Mouse (Mus musculus): ENCODE results near the gene Man1a.
A peak's percentile ranks its signal among the peaks of the same experiment; 100 is the strongest.

Gene Man1a

DNA sequence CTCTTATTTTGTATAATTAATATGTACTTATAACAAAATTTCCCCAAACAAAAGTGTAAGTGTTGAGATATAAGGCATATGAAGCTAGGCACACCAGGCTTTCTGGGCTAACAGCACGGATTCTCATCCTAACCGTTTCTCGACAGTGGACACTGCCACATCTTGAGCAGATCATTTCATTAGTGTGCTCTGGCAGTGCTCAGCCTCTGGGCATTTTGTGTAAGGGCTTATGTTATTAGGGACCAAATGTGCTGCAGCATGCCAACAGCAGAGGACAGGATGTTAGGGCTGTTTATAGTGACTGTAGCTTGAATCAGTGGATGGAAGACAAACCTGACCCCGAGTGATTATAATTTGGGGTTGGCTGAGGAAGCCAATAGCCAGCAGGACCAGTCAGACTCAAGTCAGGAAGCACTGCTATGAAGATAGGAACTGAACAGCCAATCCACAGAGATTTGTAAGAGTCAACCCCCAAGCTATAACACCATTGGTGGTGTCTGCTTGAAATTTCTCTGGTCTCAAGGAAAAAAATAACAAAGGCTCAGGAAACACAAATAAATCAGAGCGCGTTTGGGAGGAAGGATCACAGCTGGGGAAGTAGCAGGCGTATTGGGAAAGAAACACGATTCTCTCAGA is 161.3 kb downstream of the Man1a start:
- no peak for DNase-seq (ENCODE audit: low spot score)

DNA sequence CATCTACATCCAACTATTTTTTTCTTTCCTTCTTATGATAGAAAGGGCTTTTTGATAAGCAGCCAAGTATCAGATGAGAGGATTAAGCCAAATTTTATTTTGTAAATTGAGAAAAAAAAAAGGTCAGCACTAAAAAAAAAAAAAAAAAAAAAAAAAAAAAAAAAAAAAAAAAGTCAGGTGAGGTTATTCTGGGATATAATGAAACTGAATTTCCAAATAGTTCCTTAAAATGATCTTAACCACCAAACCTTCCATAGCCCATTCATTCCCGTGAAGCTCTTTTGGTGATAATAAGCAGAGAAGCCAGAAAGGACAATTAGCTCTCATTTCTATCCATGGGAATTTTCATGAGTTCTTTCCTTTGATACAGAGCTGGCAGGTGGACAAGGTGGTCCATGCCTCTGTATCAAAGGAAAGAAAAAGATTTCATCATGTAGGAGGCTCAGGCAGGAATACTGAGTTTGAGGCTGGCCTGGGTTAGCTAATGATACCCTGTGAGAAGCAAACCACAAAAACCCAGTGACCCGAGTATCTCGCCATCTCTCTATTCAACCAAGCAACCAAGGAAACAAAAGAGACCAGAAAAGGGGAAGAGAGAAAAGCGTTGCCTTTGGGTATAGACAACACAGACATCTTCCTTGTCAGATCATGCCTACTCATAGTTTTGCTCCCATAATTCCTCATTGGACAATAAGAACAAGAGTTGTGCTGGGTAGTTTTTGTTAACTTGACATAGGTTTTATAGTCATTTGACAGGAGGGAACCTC is 162.7 kb downstream of the Man1a start:
- no peak for DNase-seq (ENCODE audit: low spot score)

DNA sequence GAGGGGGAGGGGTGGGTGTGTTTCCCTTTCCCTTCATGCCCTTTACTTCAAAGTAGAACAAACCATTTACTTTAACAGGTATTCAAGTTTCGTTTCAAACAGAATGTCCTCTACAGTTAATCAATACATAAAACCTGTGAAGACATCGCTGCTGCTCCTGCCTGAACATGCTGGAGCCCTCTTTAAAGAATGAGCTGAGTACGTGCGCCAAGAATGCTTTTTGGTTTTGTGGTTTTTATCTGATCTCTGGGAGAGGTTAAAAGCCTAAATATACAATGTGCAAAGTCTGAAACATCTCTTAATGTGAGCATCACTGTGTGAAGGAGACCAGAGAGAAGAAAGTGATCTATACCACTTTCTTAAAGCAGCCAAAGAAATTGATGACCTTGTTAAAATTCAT is 186.9 kb downstream of the Man1a start:
- no peak for DNase-seq (ENCODE audit: low spot score)

DNA sequence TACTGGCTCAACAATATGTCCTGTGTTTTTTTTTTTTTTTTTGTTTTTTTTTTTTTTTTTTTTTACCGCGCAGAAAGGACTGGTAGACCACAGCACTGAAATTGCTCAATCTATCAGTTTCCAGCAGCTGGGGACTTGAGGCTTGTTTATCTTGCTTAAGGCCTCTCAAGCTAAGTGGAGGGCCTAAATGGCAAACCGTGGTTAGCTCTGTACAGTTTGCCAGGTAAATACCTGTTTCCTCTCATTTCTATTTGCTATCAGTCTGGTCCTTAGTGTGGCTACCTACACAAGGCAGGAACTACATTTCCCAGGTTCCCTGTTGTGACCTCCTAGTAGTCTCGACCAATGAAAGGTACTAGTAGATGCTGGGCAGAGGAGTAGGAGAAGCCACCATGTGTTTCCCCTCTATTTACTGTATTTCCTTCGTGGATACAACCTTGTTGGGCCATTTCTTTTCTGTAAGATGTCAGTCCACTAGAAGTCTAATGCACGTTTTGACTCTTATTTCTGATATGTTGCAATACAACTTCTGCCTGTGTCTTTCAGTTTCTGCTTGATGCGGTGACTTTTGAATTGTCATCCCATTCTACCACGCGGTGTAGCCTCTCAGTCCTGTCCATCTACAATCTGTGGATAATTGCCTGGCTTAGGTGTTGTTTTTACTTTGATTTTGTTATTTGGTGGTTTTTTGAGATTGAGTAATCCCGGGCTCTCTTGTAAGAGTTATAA is 187.9 kb downstream of the Man1a start:
- DNase-seq (ENCODE audit: low spot score): no peak

DNA sequence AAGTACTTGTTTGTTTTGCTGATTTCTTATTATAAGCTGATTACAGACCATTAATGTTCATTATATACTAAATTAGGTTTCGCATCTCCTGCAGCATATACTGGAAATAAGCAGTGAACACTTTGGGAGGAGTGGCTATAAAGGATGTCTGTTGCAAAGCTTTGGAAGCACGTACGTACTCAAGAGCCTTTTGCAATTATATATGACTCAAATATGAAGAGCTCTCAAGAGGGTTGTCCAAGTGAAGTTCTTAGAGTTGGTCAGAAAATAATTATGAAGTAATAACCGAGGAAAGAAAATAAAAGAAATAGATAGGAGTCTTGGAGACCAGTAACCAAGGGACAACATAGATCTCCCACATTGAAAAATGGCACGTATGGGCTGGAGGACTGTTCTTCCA is 189.9 kb downstream of the Man1a start:
- DNase-seq (ENCODE audit: low spot score): no peak

DNA sequence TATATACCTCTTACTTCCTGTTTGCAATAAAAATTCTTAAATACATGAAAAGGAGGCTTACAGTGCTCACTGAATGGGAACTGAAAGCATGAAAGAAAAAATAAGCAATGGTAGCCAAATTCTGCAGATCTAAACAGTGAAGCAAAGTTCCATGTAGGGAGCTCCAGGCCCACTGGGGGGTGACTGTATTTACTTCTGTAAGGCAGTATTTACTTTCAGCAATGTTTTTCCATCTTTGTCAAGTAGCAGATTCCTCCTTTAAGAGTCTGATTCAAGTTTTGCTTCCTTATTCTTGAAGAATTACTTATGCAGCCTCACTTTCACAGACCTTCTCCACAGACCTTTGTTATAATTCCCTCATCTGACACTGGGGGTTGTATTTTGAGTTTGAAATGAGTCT is 195.1 kb downstream of the Man1a start:
- DNase-seq (ENCODE audit: low spot score): no peak

DNA sequence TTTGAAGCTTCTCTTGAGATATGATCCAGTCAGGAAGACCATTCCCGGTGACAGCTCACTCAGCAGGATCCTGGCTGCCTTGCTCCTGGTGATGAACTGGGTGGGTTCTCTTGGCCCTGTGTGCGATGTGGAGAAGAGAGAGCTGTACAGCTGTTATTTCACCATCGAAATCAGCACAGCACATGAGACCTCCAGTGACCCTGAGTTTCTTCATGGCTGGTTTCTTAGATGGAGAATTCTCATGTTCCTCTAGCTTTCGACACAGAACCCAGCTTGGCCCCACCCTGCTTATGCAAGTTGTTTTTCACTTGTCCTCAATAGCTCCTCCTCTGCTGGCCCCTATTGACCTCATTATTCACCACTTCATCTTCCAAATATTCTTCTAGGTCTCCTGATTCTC is 200.5 kb downstream of the Man1a start:
- peak; percentile 43 for DNase-seq (ENCODE audit: low spot score)

DNA sequence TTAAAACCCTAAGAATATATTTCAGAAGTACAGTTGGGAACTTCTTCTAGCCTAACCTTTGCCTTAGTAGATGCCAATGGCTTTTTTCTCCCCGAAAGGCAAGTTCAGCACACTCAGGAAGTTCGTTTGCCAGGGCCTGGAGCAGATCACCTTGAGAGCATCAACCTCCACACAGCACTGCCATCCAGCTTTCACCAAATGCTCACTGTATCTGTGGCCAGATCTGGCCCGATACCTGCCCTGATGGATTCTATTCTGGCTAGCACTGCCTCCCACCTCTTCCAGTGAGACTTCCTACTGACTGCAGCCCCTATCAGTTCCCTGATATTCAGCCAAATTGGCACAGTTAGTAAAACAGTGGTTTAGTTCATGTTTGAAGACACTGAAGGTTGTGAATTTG is 202.2 kb downstream of the Man1a start:
- DNase-seq (ENCODE audit: low spot score): no peak

DNA sequence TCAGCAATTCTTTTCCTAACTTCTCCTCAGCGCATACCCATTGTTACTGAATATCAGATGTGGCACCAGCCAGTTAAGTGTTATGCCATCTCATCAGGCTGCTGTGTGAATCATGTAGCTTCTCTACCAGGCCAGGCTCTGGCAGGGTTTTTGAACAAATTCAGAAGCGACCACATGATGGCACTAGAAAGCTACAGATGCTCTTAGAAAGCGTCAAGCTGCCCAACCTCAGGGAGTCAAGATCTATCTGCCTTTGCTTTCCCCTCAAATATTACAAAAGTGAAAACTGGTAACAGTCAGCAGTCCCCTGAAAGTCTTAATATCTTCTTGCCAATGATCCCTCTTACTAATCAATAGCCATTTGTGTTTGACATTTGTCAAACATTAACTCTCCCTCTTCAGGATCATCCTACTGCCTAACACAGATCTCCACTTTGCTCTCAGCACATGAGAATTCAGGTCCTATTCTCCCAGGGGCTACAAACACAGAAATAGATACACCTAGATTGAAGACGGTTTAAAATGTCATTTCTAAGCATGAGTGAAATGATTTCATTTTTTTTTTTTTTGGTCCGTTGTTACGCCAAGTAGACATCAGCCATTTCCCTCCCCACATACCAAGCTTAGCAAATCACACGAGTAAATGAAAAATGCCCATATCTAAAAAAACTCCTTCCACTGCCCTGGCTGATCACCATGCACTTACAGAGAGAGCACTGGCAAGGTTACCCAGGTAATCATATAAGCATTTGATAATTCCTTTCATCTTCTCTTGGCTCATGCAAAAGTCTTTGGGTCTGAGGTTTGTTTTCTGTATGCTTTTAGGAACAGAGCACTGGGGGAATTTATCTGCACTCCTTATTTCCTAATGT is 212.7 kb downstream of the Man1a start:
- DNase-seq (ENCODE audit: low spot score): peak; percentile 85

DNA sequence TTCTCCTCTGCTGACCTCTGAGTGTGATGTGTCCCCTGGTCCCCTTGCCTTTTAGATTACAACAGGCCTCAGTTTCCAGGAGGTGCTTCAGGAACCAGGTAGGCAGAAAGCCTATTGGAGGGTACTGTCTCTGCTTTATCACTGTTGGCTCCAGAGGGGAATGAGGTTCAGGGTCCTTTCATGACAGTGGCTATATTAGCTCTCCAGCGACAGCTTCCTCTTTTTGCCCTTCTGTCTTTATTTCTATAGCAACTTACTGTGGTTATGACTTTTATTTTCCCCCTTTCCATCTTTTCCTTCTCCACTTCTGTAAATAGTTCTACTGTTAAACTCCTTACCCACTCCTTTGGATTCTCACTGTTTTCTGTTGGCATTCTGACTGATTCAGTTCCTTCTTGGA is 216.5 kb downstream of the Man1a start:
- DNase-seq (ENCODE audit: low spot score): no peak

DNA sequence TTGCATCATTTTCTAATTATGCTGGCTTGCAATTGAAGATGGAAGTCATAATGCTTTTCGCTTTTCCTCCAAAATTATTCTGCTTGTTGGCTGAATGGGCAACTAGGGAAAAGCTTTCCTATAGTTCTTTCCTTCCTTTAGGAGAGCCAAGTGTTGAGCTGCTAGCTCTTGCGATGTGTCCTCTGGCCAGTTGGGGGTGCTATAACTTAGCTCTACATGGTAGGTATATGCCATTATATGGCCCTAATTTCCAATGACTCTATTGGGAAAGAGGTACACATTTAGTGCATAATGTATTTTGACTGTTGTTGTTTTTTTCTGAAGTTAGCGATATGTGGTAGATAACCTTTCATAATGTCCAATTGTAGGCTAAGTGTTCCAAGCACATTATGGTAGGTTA is 217.2 kb downstream of the Man1a start:
- no peak for DNase-seq (ENCODE audit: low spot score)

Measured in adipocyte (in vitro differentiated cells).